Mouse (Mus musculus) limb, embryonic 11.5 days (tissue): ENCODE data around the gene Lmln. TPM values are rescaled to one million over a fixed set of nuclear protein-coding genes. Genes with fewer than 3 reads are reported as not detected.
"Not testable (repeated sequence)": the region's sequence is repeated elsewhere in the genome, so short reads cannot be mapped to it uniquely, and the experiment has no call there.

ENCODE experiments used
- ATAC-seq: fragments of 200-750 bp; cut with Nextera tagmentation; 2 replicates; pipeline ENCODE4 v1.8.0; 2017; ENCODE audit warnings: low read depth; ENCODE audit not compliant: insufficient number of reproducible peaks, low FRiP score, low TSS enrichment
- DNase-seq: peaks from one replicate; pipeline ENCODE4 v3.0.0-alpha.2; 2015; ENCODE audit warnings: low spot score
- H3K27ac ChIP-seq: fragments of 300-500 bp; sonication (generic); replicated peaks from 2 replicates; pipeline ENCODE4 v1.5.1; 2014; ENCODE audit warnings: low read depth, mild to moderate bottlenecking, low read length
- H3K27me3 ChIP-seq: fragments of 300-500 bp; sonication (generic); 2 replicates; pipeline ENCODE4 v1.6.1; 2014; ENCODE audit warnings: mild to moderate bottlenecking, low read length, mixed read lengths; ENCODE audit not compliant: control insufficient read depth, insufficient read depth
- H3K36me3 ChIP-seq: fragments of 300-500 bp; sonication (generic); 2 replicates; pipeline ENCODE4 v1.6.1; 2014; ENCODE audit warnings: mild to moderate bottlenecking, low read length, moderate library complexity, mixed read lengths; ENCODE audit not compliant: control insufficient read depth, insufficient read depth
- H3K4me1 ChIP-seq: fragments of 300-500 bp; sonication (generic); 2 replicates; pipeline ENCODE4 v1.6.1; 2014; ENCODE audit warnings: low read length, mixed read lengths; ENCODE audit not compliant: control insufficient read depth, insufficient read depth
- H3K4me2 ChIP-seq: fragments of 300-500 bp; sonication (generic); 2 replicates; pipeline ENCODE4 v1.6.1; 2014; ENCODE audit warnings: low read depth, mild to moderate bottlenecking, moderate library complexity; ENCODE audit not compliant: severe bottlenecking
- H3K4me3 ChIP-seq: fragments of 300-500 bp; sonication (generic); 2 replicates; pipeline ENCODE4 v1.5.1; 2014; ENCODE audit warnings: low read depth, low read length
- H3K9ac ChIP-seq: fragments of 300-500 bp; sonication (generic); 2 replicates; pipeline ENCODE4 v1.6.1; 2014; ENCODE audit warnings: mild to moderate bottlenecking, low read length
- H3K9me3 ChIP-seq: fragments of 300-500 bp; sonication (generic); 2 replicates; pipeline ENCODE4 v1.6.1; 2016; ENCODE audit warnings: low read length; ENCODE audit not compliant: control insufficient read depth
- WGBS: fragments of 180-500 bp; shearing (Covaris S2); extraction: QIAGEN DNeasy Blood & Tissue Kit; methylation state at CpG from one replicate; pipeline ENCODE4 v1.1.7; 2014; 5-methylcytosine and 5-hydroxymethylcytosine counted together
- polyA plus RNA-seq: library from polyadenylated mRNA; unstranded; fragments of >200 nt; fragmentation: Nextera tagmentation; extraction: Ambion mirVana; gene quantifications from 2 replicates; pipeline ENCODE4 v1.2.1, GENCODE M21; 2014

The Lmln gene
- polyA plus RNA-seq, 1 experiment from 2014 or later = 2.0 TPM

DNA sequence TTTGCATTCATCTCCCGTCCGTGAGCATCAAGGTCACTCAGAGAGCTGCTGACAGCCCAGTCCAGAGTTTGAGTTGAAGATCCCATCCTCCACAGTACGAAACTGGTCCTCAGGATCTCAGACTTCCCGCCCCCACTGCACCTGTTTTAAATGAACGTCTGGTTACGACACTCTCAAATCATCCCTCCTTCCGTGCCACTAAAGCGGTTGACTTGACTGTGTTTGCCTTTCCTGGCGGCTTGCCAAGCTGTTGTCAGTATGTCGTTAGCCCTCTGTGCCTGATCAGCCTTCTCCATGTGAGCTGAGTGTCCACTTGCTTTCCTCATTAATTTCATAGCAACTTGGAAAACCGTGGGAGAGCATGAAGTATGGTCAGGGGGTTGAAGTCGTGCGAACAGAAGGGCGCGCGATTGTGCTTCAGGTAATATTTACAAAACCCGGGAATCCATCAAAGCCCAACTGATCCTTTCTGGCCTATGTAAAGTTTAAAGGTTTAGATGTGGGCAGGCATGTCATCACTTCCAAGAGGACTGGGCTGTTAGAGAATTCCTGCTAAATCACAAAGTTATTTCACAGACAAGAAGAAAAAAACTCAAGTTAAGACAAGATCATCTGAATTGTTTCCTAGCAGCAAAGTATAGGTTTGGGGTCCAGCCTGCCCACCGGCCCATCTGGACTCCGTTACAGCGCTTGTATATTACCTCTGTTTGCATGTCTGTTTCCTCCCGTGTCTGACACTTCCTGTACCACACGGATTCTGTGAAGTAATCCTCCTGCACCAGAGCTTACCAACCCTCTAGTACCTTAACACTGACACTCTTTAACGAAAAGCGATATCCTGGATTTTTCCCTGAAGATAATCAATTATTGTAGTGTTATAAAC is 61.9 kb downstream of the Lmln start:
- WGBS = 32% methylated on average over 24 of the region's 24 CpGs
- peak; percentile 82 for DNase-seq
- H3K27me3 ChIP-seq = no peaks in the 10 kb centered on the region
- peak; percentile 70 for ATAC-seq
- H3K27ac ChIP-seq = no peak overlapping the region
- no peaks in the 10 kb centered on the region for H3K9me3 ChIP-seq
- no peak overlapping the region for H3K4me3 ChIP-seq
- H3K36me3 ChIP-seq = no peaks in the 10 kb centered on the region
- peaks cover 19% of the 10 kb centered on the region for H3K4me1 ChIP-seq
- no peak overlapping the region for H3K4me2 ChIP-seq
- no peak overlapping the region for H3K9ac ChIP-seq

DNA sequence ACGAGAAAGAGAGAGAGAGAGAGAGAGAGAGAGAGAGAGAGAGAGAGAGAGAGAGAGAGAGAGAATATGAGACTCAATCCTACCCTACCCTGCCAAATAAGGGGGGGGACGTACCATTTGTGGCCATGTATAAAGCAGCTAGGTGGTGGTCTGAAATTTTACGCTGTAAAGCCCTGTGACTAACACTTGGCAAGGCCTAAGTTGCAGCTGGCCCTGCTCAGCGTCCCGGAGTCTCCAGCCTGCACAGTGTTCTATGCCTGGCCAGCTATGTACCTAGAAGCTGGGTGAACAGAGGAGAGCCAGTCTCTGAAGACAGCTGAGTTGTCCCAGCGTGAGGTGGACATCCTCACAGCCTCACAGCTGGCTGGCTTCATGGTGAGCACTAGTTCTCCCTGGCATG is 64.7 kb downstream of the Lmln start:
- Histone ChIP-seq H3K36me3 (no peaks in the 10 kb centered on the region), H3K9me3 (no peaks in the 10 kb centered on the region), H3K4me3 (no peak overlapping the region), H3K4me1 (peaks cover 19% of the 10 kb centered on the region), H3K27me3 (no peaks in the 10 kb centered on the region), H3K4me2 (no peak overlapping the region), H3K9ac (no peak overlapping the region), H3K27ac (no peak overlapping the region)
- 77% methylated on average over 6 of the region's 6 CpGs for WGBS
- no peak for ATAC-seq
- DNase-seq = no peak

DNA sequence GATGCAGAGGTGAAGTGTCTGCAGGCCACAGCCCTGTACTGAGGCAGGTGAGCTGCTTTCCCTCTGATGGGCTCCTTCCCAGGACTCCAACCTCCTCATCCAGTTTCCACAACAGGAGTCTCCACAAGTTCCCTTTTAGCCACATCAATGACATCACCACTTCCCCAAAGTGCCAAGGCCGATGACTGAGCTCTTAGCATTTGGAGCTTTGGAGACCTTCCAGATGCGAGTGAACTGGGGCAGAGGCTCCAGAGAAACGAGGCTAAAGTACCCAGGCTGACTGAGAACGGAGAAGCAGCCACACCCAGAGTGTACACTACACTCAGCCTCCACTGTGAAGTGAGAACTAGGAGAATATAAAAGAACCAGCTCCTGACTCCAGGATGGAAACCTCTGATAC is 68.4 kb downstream of the Lmln start:
- WGBS = 67% methylated on average over 4 of the region's 4 CpGs
- H3K9ac ChIP-seq = no peak overlapping the region
- no peak for DNase-seq

DNA sequence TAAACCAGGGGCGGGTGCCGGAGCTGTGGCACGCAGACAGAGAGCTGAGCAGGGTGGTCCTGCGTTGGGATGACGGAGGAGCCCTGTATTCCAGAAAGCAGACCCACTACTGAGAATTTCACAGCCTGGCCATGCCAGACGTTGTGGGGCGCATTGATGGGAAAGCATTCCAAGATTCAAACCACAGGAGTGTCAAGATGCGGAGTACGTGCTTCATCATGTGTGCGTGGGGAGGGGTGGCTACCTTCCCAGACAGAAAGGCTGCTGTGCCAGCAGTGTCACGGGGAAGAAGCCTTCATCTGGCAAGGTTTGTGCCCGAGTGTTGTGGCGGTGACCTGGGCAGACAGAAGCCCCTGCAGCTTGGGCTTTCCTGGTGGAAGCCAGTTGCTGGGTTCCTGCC is 70.9 kb downstream of the Lmln start:
- Histone ChIP-seq H3K27me3 (no peaks in the 10 kb centered on the region), H3K4me1 (no peaks in the 10 kb centered on the region), H3K9ac (no peak overlapping the region), H3K4me2 (no peak overlapping the region), H3K27ac (no peak overlapping the region), H3K9me3 (no peaks in the 10 kb centered on the region), H3K36me3 (no peaks in the 10 kb centered on the region), H3K4me3 (no peak overlapping the region)
- WGBS = 78% methylated on average over 13 of the region's 13 CpGs
- DNase-seq = no peak
- no peak for ATAC-seq

More for the DNA sequence above, 68.4 kb downstream of the Lmln start:
- Histone ChIP-seq H3K9me3 (no peaks in the 10 kb centered on the region), H3K4me2 (no peak overlapping the region), H3K27me3 (no peaks in the 10 kb centered on the region), H3K4me1 (no peaks in the 10 kb centered on the region), H3K4me3 (no peak overlapping the region), H3K36me3 (no peaks in the 10 kb centered on the region), H3K27ac (no peak overlapping the region)
- no peak for ATAC-seq

DNA sequence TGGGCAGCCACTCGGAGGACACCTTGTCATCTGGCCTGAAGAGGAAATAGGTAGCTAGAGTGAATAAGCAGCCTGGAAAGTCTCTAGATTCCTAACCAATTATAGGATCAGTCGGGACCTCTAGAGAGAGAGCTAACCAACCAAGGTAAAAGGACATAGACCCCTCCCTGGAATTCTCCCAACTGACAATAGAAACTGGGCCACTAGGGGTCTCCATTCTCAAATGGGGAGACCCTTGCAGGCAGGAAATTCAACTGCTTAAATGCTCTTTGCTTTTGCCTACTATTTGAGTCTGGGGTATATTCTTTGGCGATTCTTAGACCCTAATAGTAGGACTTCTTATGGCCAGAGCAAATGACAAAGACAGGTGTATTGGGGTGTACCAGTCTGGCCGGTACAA is 72.8 kb downstream of the Lmln start:
- no peak for DNase-seq
- Histone ChIP-seq H3K27ac (no peak overlapping the region), H3K4me2 (no peak overlapping the region), H3K9me3 (no peaks in the 10 kb centered on the region), H3K4me3 (no peak overlapping the region), H3K27me3 (no peaks in the 10 kb centered on the region), H3K36me3 (no peaks in the 10 kb centered on the region), H3K9ac (no peak overlapping the region), H3K4me1 (no peaks in the 10 kb centered on the region)
- ATAC-seq = no peak
- WGBS = 66% methylated on average over 4 of the region's 4 CpGs

DNA sequence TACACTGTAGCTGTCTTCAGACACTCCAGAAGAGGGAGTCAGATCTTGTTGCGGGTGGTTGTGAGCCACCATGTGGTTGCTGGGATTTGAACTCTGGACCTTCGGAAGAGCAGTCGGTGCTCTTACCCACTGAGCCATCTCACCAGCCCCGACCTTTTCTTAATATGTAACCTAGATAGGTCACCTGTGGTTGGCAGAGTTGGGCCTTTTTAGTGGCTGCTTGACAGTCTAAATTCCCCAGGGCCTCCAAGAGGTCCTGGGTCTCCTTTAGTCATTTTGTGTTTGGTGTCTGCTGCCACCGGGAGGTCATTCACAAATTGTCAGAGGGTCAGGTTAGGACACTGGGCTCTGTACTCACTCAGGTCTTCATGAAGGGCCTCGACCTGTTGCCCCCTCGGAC is 76.7 kb downstream of the Lmln start:
- not testable (repeated sequence) for H3K27ac ChIP-seq, H3K27me3 ChIP-seq, H3K4me3 ChIP-seq, H3K4me2 ChIP-seq, H3K9ac ChIP-seq, ATAC-seq, H3K9me3 ChIP-seq, DNase-seq, H3K4me1 ChIP-seq, H3K36me3 ChIP-seq
- 88% methylated on average over 6 of the region's 7 CpGs for WGBS

DNA sequence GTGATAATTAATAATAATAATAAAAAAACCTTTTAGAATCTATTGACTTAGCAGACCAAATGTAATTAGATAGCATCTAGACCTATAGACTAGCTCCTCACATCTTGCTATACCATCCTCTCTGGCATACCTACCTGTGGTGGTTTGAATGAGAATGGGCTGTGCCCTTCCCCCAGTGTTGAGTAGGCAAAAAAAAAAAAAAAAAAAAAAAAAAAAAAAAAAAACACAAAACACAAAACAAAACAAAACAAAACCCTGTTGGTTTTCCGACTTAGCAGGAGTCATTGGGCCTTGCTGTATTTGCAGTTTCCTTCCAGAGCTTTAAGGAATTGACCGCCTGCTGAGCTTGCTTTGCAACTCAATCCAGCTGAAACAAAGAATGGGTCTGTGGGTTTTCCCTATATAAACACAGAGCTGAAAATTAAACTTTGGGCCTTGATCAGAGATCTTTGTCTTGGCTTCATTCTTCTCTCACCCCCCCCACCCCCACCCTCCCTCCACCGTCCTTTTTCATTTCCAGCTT is 79.5 kb downstream of the Lmln start:
- no peaks in the 10 kb centered on the region for H3K27me3 ChIP-seq
- H3K4me2 ChIP-seq = no peak overlapping the region
- H3K9ac ChIP-seq = no peak overlapping the region
- WGBS = 61% methylated on average over 3 of the region's 3 CpGs
- H3K27ac ChIP-seq = no peak overlapping the region
- no peak for ATAC-seq
- H3K4me3 ChIP-seq = no peak overlapping the region
- no peaks in the 10 kb centered on the region for H3K4me1 ChIP-seq
- no peaks in the 10 kb centered on the region for H3K9me3 ChIP-seq
- no peak for DNase-seq
- H3K36me3 ChIP-seq = no peaks in the 10 kb centered on the region

DNA sequence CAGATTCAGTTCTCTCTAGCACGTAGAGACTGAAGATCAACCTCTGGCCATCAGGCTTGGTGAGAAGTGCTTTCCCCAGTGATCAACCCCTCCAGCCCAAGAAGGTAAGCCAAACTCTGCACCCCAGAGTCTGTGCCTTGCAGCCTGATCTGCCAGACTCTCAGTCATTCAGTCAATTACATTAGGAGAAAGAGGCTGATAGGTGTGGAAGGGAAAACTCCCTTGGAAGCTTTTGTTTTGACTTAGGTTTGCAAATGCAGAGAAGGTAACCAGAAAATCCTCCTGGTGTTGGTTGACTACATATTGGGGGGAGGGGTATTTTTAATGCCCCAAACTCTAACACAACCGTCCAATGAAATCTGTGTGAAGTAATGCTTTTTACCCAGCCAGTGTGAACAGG is 81.1 kb downstream of the Lmln start:
- H3K9me3 ChIP-seq = no peaks in the 10 kb centered on the region
- 78% methylated on average over 2 of the region's 2 CpGs for WGBS

More for the DNA sequence above, 81.1 kb downstream of the Lmln start:
- DNase-seq (no peak), ATAC-seq (no peak)
- Histone ChIP-seq H3K4me1 (no peaks in the 10 kb centered on the region), H3K4me3 (no peak overlapping the region), H3K27me3 (no peaks in the 10 kb centered on the region), H3K4me2 (no peak overlapping the region), H3K36me3 (no peaks in the 10 kb centered on the region), H3K27ac (no peak overlapping the region), H3K9ac (no peak overlapping the region)
